In genomic region chr17:68750513-68750912, GRCm38 (mm10) we compare ENCODE assay signal across 22 mouse cellular contexts.
DNase-seq lines count a peak whose midpoint lies in the region; ATAC-seq and TF ChIP-seq lines count a peak whose summit lies in the region.
"Had no signal": no experiment of that assay in that cellular context is flagged by ENCODE, and none has a peak within 500 bp of the region (broad histone marks: within the 10 kb centered on the region; RNA-seq: fewer than 3 reads in every experiment).

No protein-coding gene starts in this region.

- no peak for TF ChIP-seq POLR2A in olfactory bulb, adult 2 months (IDR thresholded peaks at IDR 0.05; ENCODE audit: insufficient read depth, low read depth, low read length)

- no peak overlapping the region for H3K27ac ChIP-seq in hindbrain, embryonic 16.5 days (ENCODE audit: low read depth, low read length)
- no peak overlapping the region for H3K27ac ChIP-seq in hindbrain, embryonic 11.5 days (ENCODE audit: low read depth, low read length)
- no peak overlapping the region for H3K27ac ChIP-seq in midbrain, embryonic 14.5 days (replicated peaks; ENCODE audit: low read depth, low read length)
- no peak overlapping the region for H3K27ac ChIP-seq in midbrain, embryonic 16.5 days (ENCODE audit: low read length)
- H3K27ac ChIP-seq in embryonic facial prominence, embryonic 10.5 days (replicated peaks), result no peak overlapping the region
- H3K27ac ChIP-seq in olfactory bulb, adult 2 months (ENCODE audit: insufficient read depth, low read depth, low read length), result peak overlapping the region; percentile 40; the same call in 1 of the 2 replicates
- H3K27ac ChIP-seq: embryonic facial prominence, embryonic 13.5 days; forebrain, embryonic 15.5 days; gastrocnemius, adult 2 months; heart, embryonic 10.5 days; hindbrain, embryonic 14.5 days had no signal

- no peak overlapping the region for H3K9ac ChIP-seq in hindbrain, embryonic 16.5 days (ENCODE audit: low read depth, low read length)
- no peak overlapping the region for H3K9ac ChIP-seq in hindbrain, embryonic 11.5 days (ENCODE audit: low read depth, low read length)
- H3K9ac ChIP-seq in midbrain, embryonic 14.5 days (replicated peaks; ENCODE audit: low read length), result no peak overlapping the region
- no peak overlapping the region for H3K9ac ChIP-seq in midbrain, embryonic 16.5 days (ENCODE audit: low read depth, low read length)
- H3K9ac ChIP-seq: embryonic facial prominence, embryonic 13.5 days; forebrain, embryonic 15.5 days; hindbrain, embryonic 14.5 days had no signal

- no peak for TF ChIP-seq CTCF in olfactory bulb, adult 2 months (IDR thresholded peaks at IDR 0.05; ENCODE audit: insufficient read depth, low read depth, low read length)

- DNase-seq in hindbrain, embryonic 11.5 days (ENCODE audit: low spot score), result no peak
- peak; percentile 11 for DNase-seq in midbrain, embryonic 14.5 days
- DNase-seq in embryonic facial prominence, embryonic 10.5 days (ENCODE audit: low spot score), result peak; percentile 5
- DNase-seq in spleen, adult 12 weeks (ENCODE audit: low spot score), result no peak
- DNase-seq: adrenal gland, adult 8-10 months; adrenal gland, postnatal 36 days; cerebellum, adult 11 months; cerebellum, adult 8-10 months; cerebellum, postnatal 14 days; gastrocnemius, adult 2 months; gastrocnemius, postnatal 25 days; heart, postnatal 10 days; heart, postnatal 4 days had no signal

- no peak overlapping the region for H3K4me3 ChIP-seq in hindbrain, embryonic 16.5 days (ENCODE audit: low read length)
- H3K4me3 ChIP-seq in hindbrain, embryonic 11.5 days (ENCODE audit: low read depth, low read length), result no peak overlapping the region
- no peak overlapping the region for H3K4me3 ChIP-seq in midbrain, embryonic 14.5 days (replicated peaks; ENCODE audit: low read depth, low read length)
- no peak overlapping the region for H3K4me3 ChIP-seq in midbrain, embryonic 16.5 days (ENCODE audit: low read depth, low read length)
- H3K4me3 ChIP-seq in embryonic facial prominence, embryonic 10.5 days, result no peak overlapping the region
- H3K4me3 ChIP-seq in olfactory bulb, adult 2 months (ENCODE audit: insufficient read depth, low read depth, low read length), result no peak overlapping the region
- H3K4me3 ChIP-seq: embryonic facial prominence, embryonic 13.5 days; forebrain, embryonic 15.5 days; gastrocnemius, adult 2 months; heart, embryonic 10.5 days had no signal

- H3K4me1 ChIP-seq in hindbrain, embryonic 16.5 days (ENCODE audit: control insufficient read depth, insufficient read depth, low read depth, low read length), result peaks cover 2% of the 10 kb centered on the region; the same call in 1 of the 2 replicates
- H3K4me1 ChIP-seq in hindbrain, embryonic 11.5 days (replicated peaks; ENCODE audit: control insufficient read depth, insufficient read depth, low read length), result no peaks in the 10 kb centered on the region
- no peaks in the 10 kb centered on the region for H3K4me1 ChIP-seq in midbrain, embryonic 14.5 days (ENCODE audit: control insufficient read depth, insufficient read depth, low read length)
- H3K4me1 ChIP-seq in midbrain, embryonic 16.5 days (ENCODE audit: control insufficient read depth, insufficient read depth, low read length), result no peaks in the 10 kb centered on the region
- no peaks in the 10 kb centered on the region for H3K4me1 ChIP-seq in embryonic facial prominence, embryonic 10.5 days
- peaks cover 21% of the 10 kb centered on the region for H3K4me1 ChIP-seq in olfactory bulb, adult 2 months (ENCODE audit: control insufficient read depth, insufficient read depth, low read length)
- H3K4me1 ChIP-seq: embryonic facial prominence, embryonic 13.5 days; heart, embryonic 10.5 days had no signal

- H3K36me3 ChIP-seq in hindbrain, embryonic 16.5 days (ENCODE audit: control insufficient read depth, insufficient read depth, low read length), result no peaks in the 10 kb centered on the region
- no peaks in the 10 kb centered on the region for H3K36me3 ChIP-seq in hindbrain, embryonic 11.5 days (ENCODE audit: control insufficient read depth, insufficient read depth, low read length)
- H3K36me3 ChIP-seq in midbrain, embryonic 14.5 days (ENCODE audit: control insufficient read depth, insufficient read depth, low read length), result no peaks in the 10 kb centered on the region
- H3K36me3 ChIP-seq in midbrain, embryonic 16.5 days (ENCODE audit: control insufficient read depth, insufficient read depth, low read length), result no peaks in the 10 kb centered on the region
- no peaks in the 10 kb centered on the region for H3K36me3 ChIP-seq in embryonic facial prominence, embryonic 10.5 days (replicated peaks)
- H3K36me3 ChIP-seq: embryonic facial prominence, embryonic 13.5 days; forebrain, embryonic 15.5 days; heart, embryonic 10.5 days had no signal

- peak; percentile 52; the same call in 1 of the 2 replicates for ATAC-seq in hindbrain, embryonic 16.5 days
- no peak for ATAC-seq in hindbrain, embryonic 11.5 days (ENCODE audit: low FRiP score)
- no peak for ATAC-seq in midbrain, embryonic 14.5 days (ENCODE audit: low FRiP score, low TSS enrichment)
- no peak for ATAC-seq in midbrain, embryonic 16.5 days
- ATAC-seq: forebrain, embryonic 15.5 days; inflammation-experienced regulatory T-cells, adult 6 months; intestine, postnatal 0 days had no signal

- WGBS in hindbrain, embryonic 16.5 days, result 65% methylated on average over 6 of the region's 6 CpGs
- WGBS in hindbrain, embryonic 11.5 days, result 81% methylated on average over 6 of the region's 6 CpGs
- WGBS in midbrain, embryonic 14.5 days, result 65% methylated on average over 6 of the region's 6 CpGs
- 61% methylated on average over 6 of the region's 6 CpGs for WGBS in midbrain, embryonic 16.5 days
- 80% methylated on average over 6 of the region's 6 CpGs for WGBS in embryonic facial prominence, embryonic 10.5 days
- 18% methylated on average over 6 of the region's 6 CpGs for WGBS in olfactory bulb, adult 2 months

- H3K9me3 ChIP-seq in hindbrain, embryonic 16.5 days (ENCODE audit: control insufficient read depth, low read length), result no peaks in the 10 kb centered on the region
- no peaks in the 10 kb centered on the region for H3K9me3 ChIP-seq in hindbrain, embryonic 11.5 days (ENCODE audit: control insufficient read depth, low read length)
- H3K9me3 ChIP-seq in midbrain, embryonic 14.5 days (ENCODE audit: control insufficient read depth, low read length), result no peaks in the 10 kb centered on the region
- H3K9me3 ChIP-seq in midbrain, embryonic 16.5 days (replicated peaks; ENCODE audit: control insufficient read depth, low read length, poor library complexity, severe bottlenecking), result no peaks in the 10 kb centered on the region
- no peaks in the 10 kb centered on the region for H3K9me3 ChIP-seq in embryonic facial prominence, embryonic 10.5 days
- H3K9me3 ChIP-seq: embryonic facial prominence, embryonic 13.5 days; forebrain, embryonic 15.5 days; heart, embryonic 10.5 days had no signal

- no peak overlapping the region for H3K4me2 ChIP-seq in hindbrain, embryonic 16.5 days (ENCODE audit: low read length)
- no peak overlapping the region for H3K4me2 ChIP-seq in hindbrain, embryonic 11.5 days (replicated peaks; ENCODE audit: low read depth, low read length)
- no peak overlapping the region for H3K4me2 ChIP-seq in midbrain, embryonic 14.5 days (ENCODE audit: low read length)
- H3K4me2 ChIP-seq in midbrain, embryonic 16.5 days (ENCODE audit: low read length), result no peak overlapping the region
- H3K4me2 ChIP-seq: embryonic facial prominence, embryonic 13.5 days; forebrain, embryonic 15.5 days; hindbrain, embryonic 14.5 days had no signal

- no peaks in the 10 kb centered on the region for H3K27me3 ChIP-seq in hindbrain, embryonic 16.5 days (replicated peaks; ENCODE audit: control insufficient read depth, insufficient read depth, low read length)
- no peaks in the 10 kb centered on the region for H3K27me3 ChIP-seq in hindbrain, embryonic 11.5 days (ENCODE audit: control insufficient read depth, insufficient read depth, low read length)
- H3K27me3 ChIP-seq in midbrain, embryonic 14.5 days (ENCODE audit: control insufficient read depth, insufficient read depth, low read length), result no peaks in the 10 kb centered on the region
- no peaks in the 10 kb centered on the region for H3K27me3 ChIP-seq in midbrain, embryonic 16.5 days (ENCODE audit: control insufficient read depth, insufficient read depth, low read depth, low read length)
- no peaks in the 10 kb centered on the region for H3K27me3 ChIP-seq in embryonic facial prominence, embryonic 10.5 days (replicated peaks; ENCODE audit: low read depth, poor library complexity, severe bottlenecking)
- H3K27me3 ChIP-seq: embryonic facial prominence, embryonic 13.5 days; forebrain, embryonic 15.5 days had no signal

Comparison
In these comparisons a context has a peak if more than half of its experiments do, and no peak if none do; other contexts are left out.
1. DNase-seq: peak in midbrain, embryonic 14.5 days (single experiment) and embryonic facial prominence, embryonic 10.5 days (single experiment); none in hindbrain, embryonic 11.5 days (single experiment) and spleen, adult 12 weeks (single experiment).